Mouse (Mus musculus) neural tube, embryonic 15.5 days (tissue): ENCODE data around the gene 1700092M07Rik. TPM values are rescaled to one million over a fixed set of nuclear protein-coding genes. Genes with fewer than 3 reads are reported as not detected.

Experiments
- ATAC-seq: fragments of 200-750 bp; cut with Nextera tagmentation; 2 replicates; pipeline ENCODE4 v1.8.0; 2017; ENCODE audit warnings: mild to moderate bottlenecking, moderate TSS enrichment, moderate library complexity; ENCODE audit not compliant: low FRiP score
- H3K27ac ChIP-seq: fragments of 300-500 bp; sonication (generic); replicated peaks from 2 replicates; pipeline ENCODE4 v1.5.1; 2015; ENCODE audit warnings: mild to moderate bottlenecking, inconsistent platforms
- H3K27me3 ChIP-seq: fragments of 300-500 bp; sonication (generic); replicated peaks from 2 replicates; pipeline ENCODE4 v1.6.1; 2015; ENCODE audit warnings: inconsistent platforms
- H3K36me3 ChIP-seq: fragments of 300-500 bp; sonication (generic); 2 replicates; pipeline ENCODE4 v1.6.1; 2015; ENCODE audit warnings: inconsistent platforms
- H3K4me1 ChIP-seq: fragments of 300-500 bp; sonication (generic); 2 replicates; pipeline ENCODE4 v1.6.1; 2015; ENCODE audit warnings: inconsistent platforms
- H3K4me2 ChIP-seq: fragments of 300-500 bp; sonication (generic); 2 replicates; pipeline ENCODE4 v1.6.1; 2015; ENCODE audit warnings: inconsistent platforms, mild to moderate bottlenecking, moderate library complexity
- H3K4me3 ChIP-seq: fragments of 300-500 bp; sonication (generic); replicated peaks from 2 replicates; pipeline ENCODE4 v1.5.1; 2015; ENCODE audit warnings: mild to moderate bottlenecking, inconsistent platforms
- H3K9ac ChIP-seq: fragments of 300-500 bp; sonication (generic); replicated peaks from 2 replicates; pipeline ENCODE4 v1.6.1; 2015; ENCODE audit warnings: mild to moderate bottlenecking, inconsistent platforms
- H3K9me3 ChIP-seq: fragments of 300-500 bp; sonication (generic); replicated peaks from 2 replicates; pipeline ENCODE4 v1.6.1; 2016; ENCODE audit warnings: inconsistent platforms
- WGBS: fragments of 180-500 bp; shearing (Covaris S2); methylation state at CpG from one replicate; pipeline ENCODE4 v1.1.7; 2015; ENCODE audit warnings: mixed read lengths; 5-methylcytosine and 5-hydroxymethylcytosine counted together
- polyA plus RNA-seq: library from polyadenylated mRNA; unstranded; fragments of >200 nt; fragmentation: Nextera tagmentation; extraction: Ambion mirVana; gene quantifications from 2 replicates; pipeline ENCODE4 v1.2.1, GENCODE M21; 2015

The 1700092M07Rik gene
- polyA plus RNA-seq, 1 experiment from 2014 or later = 1.5 TPM

DNA sequence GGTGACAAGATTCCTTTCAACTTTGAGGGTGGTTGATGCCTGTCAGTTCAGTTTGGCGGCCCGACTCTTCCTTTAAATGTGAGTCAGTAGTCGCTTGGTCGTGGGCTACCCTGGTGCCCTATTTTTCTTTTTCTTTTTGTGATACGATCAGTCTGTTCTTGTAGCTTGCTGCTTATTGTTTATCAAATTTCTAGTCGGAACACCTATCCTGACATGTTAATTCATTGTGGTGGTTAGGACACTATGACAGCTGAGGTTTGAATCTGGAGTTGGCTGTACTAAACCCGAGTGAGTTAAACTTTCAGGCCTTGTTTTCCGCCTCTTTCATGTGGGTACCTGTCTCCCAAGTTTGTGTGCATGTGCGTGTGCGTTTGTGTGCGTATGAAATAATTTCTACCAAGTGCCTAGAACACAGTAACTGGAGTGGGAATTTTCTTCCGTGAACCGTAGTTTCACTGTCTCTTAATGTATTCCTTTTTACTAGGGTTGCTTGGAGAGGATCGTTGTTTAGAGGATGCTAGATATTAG, 17.0 kb downstream of the 1700092M07Rik start:
- H3K27me3 ChIP-seq = no peaks in the 10 kb centered on the region
- ATAC-seq = 0 out of 2 replicates have a peak, but pooled peaks have one; percentile 7
- H3K9ac ChIP-seq = peak overlapping the region; percentile 98
- H3K4me2 ChIP-seq = peak overlapping the region; percentile 75
- H3K36me3 ChIP-seq = peaks cover 29% of the 10 kb centered on the region
- H3K9me3 ChIP-seq = no peaks in the 10 kb centered on the region
- H3K4me3 ChIP-seq = peak overlapping the region; percentile 99
- H3K27ac ChIP-seq = peak overlapping the region; percentile 89
- peaks cover 34% of the 10 kb centered on the region for H3K4me1 ChIP-seq
- 5% methylated on average over 14 of the region's 14 CpGs for WGBS

GRCm38 (mm10) chr19:8758899-8759298, 18.4 kb downstream of the 1700092M07Rik start:
- Histone ChIP-seq H3K4me1 (peaks cover 34% of the 10 kb centered on the region), H3K27ac (no peak overlapping the region), H3K9me3 (no peaks in the 10 kb centered on the region), H3K4me3 (no peak overlapping the region), H3K36me3 (peaks cover 34% of the 10 kb centered on the region), H3K4me2 (peak overlapping the region; percentile 75), H3K9ac (no peak overlapping the region), H3K27me3 (no peaks in the 10 kb centered on the region)
- ATAC-seq = no peak
- 88% methylated on average over 2 of the region's 2 CpGs for WGBS

- Histone ChIP-seq H3K36me3 (peaks cover 38% of the 10 kb centered on the region), H3K27me3 (no peaks in the 10 kb centered on the region), H3K4me3 (no peak overlapping the region), H3K4me2 (no peak overlapping the region), H3K9me3 (no peaks in the 10 kb centered on the region), H3K4me1 (peaks cover 23% of the 10 kb centered on the region), H3K9ac (no peak overlapping the region), H3K27ac (no peak overlapping the region)
- no peak for ATAC-seq
- WGBS = 85% methylated on average over 2 of the region's 2 CpGs
Observed at GRCm38 (mm10) chr19:8760757-8761156, 20.2 kb downstream of the 1700092M07Rik start.

DNA sequence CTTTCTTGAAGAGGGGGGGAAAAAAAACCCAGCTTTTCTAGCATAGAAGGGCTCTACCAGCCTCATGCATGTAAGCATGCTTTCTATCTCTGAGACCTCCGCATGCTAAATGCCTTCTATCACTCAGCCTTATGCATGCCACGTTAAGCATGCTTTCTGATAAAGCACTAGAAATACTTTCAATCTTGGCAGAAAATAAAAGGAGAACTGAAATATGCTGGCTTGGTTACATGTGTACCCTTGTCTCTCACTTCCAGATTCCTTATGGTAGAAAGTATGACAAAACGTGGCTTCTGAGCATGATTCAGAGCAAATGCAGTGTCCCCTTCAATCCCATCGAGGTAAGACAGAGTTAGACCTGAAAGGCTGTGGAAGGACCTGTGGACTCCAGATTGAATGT, 22.8 kb downstream of the 1700092M07Rik start:
- WGBS = 95% methylated on average over 4 of the region's 4 CpGs
- no peak overlapping the region for H3K4me2 ChIP-seq
- ATAC-seq = no peak
- no peak overlapping the region for H3K27ac ChIP-seq
- H3K27me3 ChIP-seq = no peaks in the 10 kb centered on the region
- no peak overlapping the region for H3K4me3 ChIP-seq
- peaks cover 63% of the 10 kb centered on the region for H3K36me3 ChIP-seq
- no peaks in the 10 kb centered on the region for H3K9me3 ChIP-seq
- H3K4me1 ChIP-seq = peaks cover 9% of the 10 kb centered on the region
- no peak overlapping the region for H3K9ac ChIP-seq

- WGBS = 97% methylated on average over 9 of the region's 9 CpGs
- ATAC-seq = no peak
- Histone ChIP-seq H3K4me3 (no peak overlapping the region), H3K27me3 (no peaks in the 10 kb centered on the region), H3K4me2 (no peak overlapping the region), H3K9me3 (no peaks in the 10 kb centered on the region), H3K27ac (no peak overlapping the region), H3K4me1 (peaks cover 4% of the 10 kb centered on the region), H3K9ac (no peak overlapping the region), H3K36me3 (peaks cover 83% of the 10 kb centered on the region)
Observed at GRCm38 (mm10) chr19:8765562-8765961, 25.0 kb downstream of the 1700092M07Rik start.

DNA sequence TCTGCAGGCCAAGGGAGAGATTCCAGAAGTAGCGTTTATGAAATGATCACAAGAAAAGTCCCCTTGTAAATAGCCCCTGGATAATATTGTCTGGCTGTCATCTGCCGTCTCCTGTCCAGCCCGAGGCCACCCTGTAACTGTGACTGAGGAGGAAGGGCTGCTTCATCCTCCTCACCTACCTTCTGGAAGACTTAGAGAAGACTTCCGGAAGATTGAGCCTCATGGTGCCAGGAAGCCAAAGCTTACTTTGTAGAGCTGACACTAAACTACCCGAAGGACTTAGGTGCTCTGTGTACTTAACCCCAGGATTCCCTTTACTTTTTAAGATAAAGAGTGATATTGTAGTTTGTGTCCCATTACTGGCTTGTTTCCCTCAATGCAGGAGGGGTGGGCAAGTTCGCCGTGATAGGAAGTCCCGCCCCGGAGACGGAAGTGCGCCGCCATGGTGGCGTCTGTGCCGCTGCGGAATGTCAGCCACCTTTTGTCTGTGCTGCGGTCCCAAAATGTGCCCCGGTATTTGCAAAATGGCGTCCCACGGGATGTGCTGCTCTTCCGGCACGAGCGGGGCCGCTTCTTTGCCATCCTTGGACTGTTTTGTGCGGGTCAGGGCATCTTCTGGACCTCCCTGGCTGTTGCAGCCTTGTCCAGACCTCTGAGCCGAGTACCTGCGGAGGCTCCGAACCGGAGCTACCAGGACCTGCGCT, 30.2 kb downstream of the 1700092M07Rik start, which contains the start of gene Tmem223:
Gene Tmem223, plus strand, starts transcription at position 430 of the 704 bp plus-strand sequence.
- 20% methylated on average over 29 of the region's 29 CpGs for WGBS
- peak within 1 kb of the TSS; percentile 71 for H3K4me2 ChIP-seq
- peaks cover 57% of the 10 kb centered on the region for H3K36me3 ChIP-seq
- no peaks in the 10 kb centered on the region for H3K27me3 ChIP-seq
- peak; percentile 43; the same call in 1 of the 2 replicates for ATAC-seq
- peak within 1 kb of the TSS; percentile 75 for H3K4me3 ChIP-seq
- H3K9me3 ChIP-seq = no peaks in the 10 kb centered on the region
- H3K27ac ChIP-seq = peak within 1 kb of the TSS; percentile 90
- peak within 1 kb of the TSS; percentile 90 for H3K9ac ChIP-seq
- H3K4me1 ChIP-seq = peaks cover 38% of the 10 kb centered on the region

GRCm38 (mm10) chr19:8772996-8773395, 32.5 kb downstream of the 1700092M07Rik start:
- Histone ChIP-seq H3K27me3 (no peaks in the 10 kb centered on the region), H3K4me3 (peak overlapping the region; percentile 74), H3K36me3 (peaks cover 36% of the 10 kb centered on the region), H3K9me3 (no peaks in the 10 kb centered on the region), H3K4me1 (peaks cover 46% of the 10 kb centered on the region), H3K9ac (peak overlapping the region; percentile 91; the same call in 1 of the 2 replicates), H3K4me2 (peak overlapping the region; percentile 84), H3K27ac (no peak overlapping the region)
- no peak for ATAC-seq
- 91% methylated on average over 5 of the region's 5 CpGs for WGBS

DNA sequence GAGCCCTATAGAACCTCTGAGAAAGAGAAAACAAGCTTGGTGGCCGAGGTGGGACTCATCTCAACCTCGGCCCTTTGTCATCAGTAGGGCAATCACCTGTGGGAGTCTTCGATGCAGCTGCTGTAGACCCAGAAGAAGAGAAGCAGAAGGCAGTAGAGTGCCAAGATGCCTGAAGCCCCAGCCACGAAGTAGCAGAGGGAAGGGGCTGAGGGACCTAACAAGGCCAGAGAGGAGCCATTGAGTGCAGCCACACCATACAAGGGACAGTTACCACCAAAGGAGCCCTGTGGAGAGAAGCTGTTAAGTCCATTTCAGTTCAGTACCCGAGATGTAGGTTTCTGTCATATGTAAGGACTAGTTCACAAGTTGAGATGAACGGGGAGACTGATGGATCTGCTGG, 32.9 kb downstream of the 1700092M07Rik start:
- WGBS = 61% methylated on average over 6 of the region's 6 CpGs
- peak overlapping the region; percentile 84 for H3K4me2 ChIP-seq

GRCm38 (mm10) chr19:8774086-8774835, 33.7 kb downstream of the 1700092M07Rik start, which contains the start of gene Tmem179b:
Gene Tmem179b (minus strand): TSS chr19:8774467.
- peak; percentile 93 for ATAC-seq
- under 1% methylated on average over 63 of the region's 68 CpGs for WGBS
- peak within 1 kb of the TSS; percentile 91 for H3K9ac ChIP-seq
- H3K9me3 ChIP-seq = no peaks in the 10 kb centered on the region
- H3K27ac ChIP-seq = peak within 1 kb of the TSS; percentile 100
- H3K27me3 ChIP-seq = no peaks in the 10 kb centered on the region
- peak within 1 kb of the TSS; percentile 84 for H3K4me2 ChIP-seq
- peaks cover 46% of the 10 kb centered on the region for H3K4me1 ChIP-seq
- peak within 1 kb of the TSS; percentile 74 for H3K4me3 ChIP-seq
- peaks cover 33% of the 10 kb centered on the region for H3K36me3 ChIP-seq

More for the DNA sequence above, 32.9 kb downstream of the 1700092M07Rik start:
- Histone ChIP-seq H3K27ac (peak overlapping the region; percentile 100), H3K36me3 (peaks cover 36% of the 10 kb centered on the region), H3K9ac (peak overlapping the region; percentile 91; the same call in 1 of the 2 replicates), H3K4me1 (peaks cover 46% of the 10 kb centered on the region), H3K9me3 (no peaks in the 10 kb centered on the region), H3K27me3 (no peaks in the 10 kb centered on the region), H3K4me3 (peak overlapping the region; percentile 74)
- ATAC-seq = no peak

GRCm38 (mm10) chr19:8774951-8775421, 34.5 kb downstream of the 1700092M07Rik start:
- Histone ChIP-seq H3K27ac (peak overlapping the region; percentile 100), H3K9me3 (no peaks in the 10 kb centered on the region), H3K36me3 (peaks cover 33% of the 10 kb centered on the region), H3K4me3 (peak overlapping the region; percentile 74), H3K27me3 (no peaks in the 10 kb centered on the region), H3K4me1 (peaks cover 46% of the 10 kb centered on the region), H3K4me2 (peak overlapping the region; percentile 84), H3K9ac (peak overlapping the region; percentile 91)
- WGBS = 4% methylated on average over 20 of the region's 20 CpGs
- peak; percentile 0; the same call in 1 of the 2 replicates for ATAC-seq

- under 1% methylated on average over 31 of the region's 32 CpGs for WGBS
- no peaks in the 10 kb centered on the region for H3K9me3 ChIP-seq
Observed at GRCm38 (mm10) chr19:8786008-8786781, 45.7 kb downstream of the 1700092M07Rik start, which contains the start of gene Taf6l. Gene Taf6l (minus strand): TSS chr19:8786417.

More at GRCm38 (mm10) chr19:8786008-8786781, 45.7 kb downstream of the 1700092M07Rik start, which contains the start of gene Taf6l:
- peak; percentile 99 for ATAC-seq
- H3K27me3 ChIP-seq = no peaks in the 10 kb centered on the region
- peaks cover 18% of the 10 kb centered on the region for H3K4me1 ChIP-seq
- H3K27ac ChIP-seq = peak within 1 kb of the TSS; percentile 87
- H3K36me3 ChIP-seq = peaks cover 31% of the 10 kb centered on the region
- peak within 1 kb of the TSS; percentile 74 for H3K4me3 ChIP-seq
- H3K9ac ChIP-seq = peak within 1 kb of the TSS; percentile 69
- H3K4me2 ChIP-seq = peak within 1 kb of the TSS; percentile 71
